Mouse (Mus musculus) CH12.LX (cell line): ENCODE measurements around the gene Cacnb3. TPM values are rescaled to one million over a fixed set of nuclear protein-coding genes. Genes with fewer than 3 reads are reported as not detected.

ENCODE experiments used
- DNase-seq: peaks from one replicate; pipeline ENCODE4 v3.0.0-alpha.2; 2013; ENCODE audit errors: extremely low read depth
- H3K27ac ChIP-seq: 2 replicates; pipeline ENCODE4 v1.5.1; 2012; ENCODE audit warnings: low read depth, mild to moderate bottlenecking, control low read depth, moderate library complexity; ENCODE audit not compliant: insufficient read depth
- H3K27me3 ChIP-seq: replicated peaks from 2 replicates; pipeline ENCODE3; 2012; ENCODE audit warnings: inconsistent platforms
- H3K36me3 ChIP-seq, 2 experiments: replicated peaks in 1 of 2; 2 replicates each; pipeline versions ENCODE3 to v1.6.1; 2012; ENCODE audit warnings: inconsistent platforms in 1 of 2, low read length in 1 of 2, mild to moderate bottlenecking in 1 of 2, mixed read lengths in 1 of 2, moderate library complexity in 1 of 2; ENCODE audit not compliant: control insufficient read depth in 1 of 2, insufficient read depth in 1 of 2
- H3K4me1 ChIP-seq, 2 experiments: 2 replicates each; pipeline ENCODE4 v1.6.1; 2012; ENCODE audit warnings: inconsistent platforms in 1 of 2, moderate library complexity in 1 of 2; ENCODE audit not compliant: insufficient read depth in 2 of 2, control insufficient read depth in 1 of 2
- H3K4me2 ChIP-seq: 2 replicates; pipeline ENCODE4 v1.6.1; 2012; ENCODE audit warnings: low read depth, mild to moderate bottlenecking, control low read depth; ENCODE audit not compliant: poor library complexity, insufficient read depth, severe bottlenecking
- H3K4me3 ChIP-seq, 3 experiments: fragments of 150-350 bp in 1 of 3; sonication (generic) in 1 of 3; replicated peaks in 1 of 3; 2 replicates each; pipeline versions ENCODE3 to v1.5.1; 2011 to 2012; ENCODE audit warnings: low read depth in 2 of 3, low read length in 2 of 3, mild to moderate bottlenecking in 2 of 3, moderate library complexity in 2 of 3, control low read depth in 1 of 3, improper control_type of control experiment in 1 of 3, inconsistent platforms in 1 of 3, mixed read lengths in 1 of 3; ENCODE audit not compliant: poor library complexity in 1 of 3
- H3K79me2 ChIP-seq: replicated peaks from 2 replicates; pipeline ENCODE4 v1.6.1; 2012; ENCODE audit warnings: mild to moderate bottlenecking, moderate library complexity; ENCODE audit not compliant: control insufficient read depth, poor library complexity, insufficient read depth, severe bottlenecking; ENCODE audit errors: extremely low read depth
- H3K9ac ChIP-seq: 2 replicates; pipeline ENCODE4 v1.6.1; 2012; ENCODE audit warnings: low read depth, mild to moderate bottlenecking, control low read depth, moderate library complexity; ENCODE audit not compliant: insufficient read depth
- H3K9me3 ChIP-seq: replicated peaks from 2 replicates; pipeline ENCODE3; 2012; ENCODE audit warnings: low read length, inconsistent platforms, mixed read lengths
- CHD2 ChIP-seq: IDR thresholded peaks from 2 replicates; pipeline ENCODE4 v1.6.1; 2011; ENCODE audit warnings: low read length, improper control_type of control experiment
- E2F4 ChIP-seq: IDR thresholded peaks from 2 replicates; pipeline ENCODE4 v1.6.1; 2011; ENCODE audit warnings: low read depth, low read length, improper control_type of control experiment; ENCODE audit not compliant: insufficient replicate concordance
- ELF1 ChIP-seq: IDR thresholded peaks from 2 replicates; pipeline ENCODE4 v1.6.1; 2014; ENCODE audit warnings: low read depth, mild to moderate bottlenecking, inconsistent platforms, low read length, improper control_type of control experiment
- EP300 ChIP-seq: IDR thresholded peaks from 2 replicates; pipeline ENCODE4 v1.6.1; 2011; ENCODE audit warnings: low read length, improper control_type of control experiment
- GABPA ChIP-seq: IDR thresholded peaks from 2 replicates; pipeline ENCODE4 v1.6.1; 2012; ENCODE audit warnings: low read depth, low read length, improper control_type of control experiment, inconsistent platforms; ENCODE audit not compliant: insufficient replicate concordance
- HCFC1 ChIP-seq: IDR thresholded peaks from 2 replicates; pipeline ENCODE4 v1.6.1; 2012; ENCODE audit warnings: low read depth, mild to moderate bottlenecking, inconsistent platforms, low read length, improper control_type of control experiment
- IRF4 ChIP-seq: IDR thresholded peaks from 2 replicates; pipeline ENCODE4 v1.6.1; 2014; ENCODE audit warnings: low read depth, mild to moderate bottlenecking, inconsistent platforms, low read length, improper control_type of control experiment
- JUN ChIP-seq: IDR thresholded peaks from 2 replicates; pipeline ENCODE4 v1.6.1; 2011; ENCODE audit warnings: low read depth, mild to moderate bottlenecking, low read length, improper control_type of control experiment, moderate library complexity; ENCODE audit not compliant: insufficient read depth
- KAT2A ChIP-seq: IDR thresholded peaks from 2 replicates; pipeline ENCODE4 v1.6.1; 2012; ENCODE audit warnings: low read length, improper control_type of control experiment, inconsistent platforms; ENCODE audit not compliant: insufficient replicate concordance
- MAX ChIP-seq: IDR thresholded peaks from 2 replicates; pipeline ENCODE4 v1.6.1; 2011; ENCODE audit warnings: low read length, improper control_type of control experiment
- MAZ ChIP-seq: IDR thresholded peaks from 2 replicates; pipeline ENCODE4 v1.6.1; 2012; ENCODE audit warnings: low read depth, mild to moderate bottlenecking, inconsistent platforms, low read length, improper control_type of control experiment, moderate library complexity
- MXI1 ChIP-seq: IDR thresholded peaks from 2 replicates; pipeline ENCODE4 v1.6.1; 2011; ENCODE audit warnings: mild to moderate bottlenecking, low read depth, low read length, improper control_type of control experiment
- NRF1 ChIP-seq: IDR thresholded peaks from 2 replicates; pipeline ENCODE4 v1.6.1; 2014; ENCODE audit warnings: low read depth, mild to moderate bottlenecking, inconsistent platforms, low read length, improper control_type of control experiment, moderate library complexity
- SMC3 ChIP-seq: IDR thresholded peaks from 2 replicates; pipeline ENCODE4 v1.6.1; 2011; ENCODE audit warnings: low read depth, low read length, improper control_type of control experiment
- TCF12 ChIP-seq: IDR thresholded peaks from 2 replicates; pipeline ENCODE4 v1.6.1; 2014; ENCODE audit warnings: low read depth, mild to moderate bottlenecking, inconsistent platforms, low read length, improper control_type of control experiment
- UBTF ChIP-seq: IDR thresholded peaks from 2 replicates; pipeline ENCODE4 v1.6.1; 2012; ENCODE audit warnings: low read depth, mild to moderate bottlenecking, inconsistent platforms, low read length, improper control_type of control experiment, moderate library complexity
- ZC3H11A ChIP-seq: IDR thresholded peaks from 2 replicates; pipeline ENCODE4 v1.6.1; 2012; ENCODE audit warnings: low read depth, mild to moderate bottlenecking, inconsistent platforms, low read length, improper control_type of control experiment
- ZKSCAN1 ChIP-seq: IDR thresholded peaks from 2 replicates; pipeline ENCODE4 v1.6.1; 2012; ENCODE audit warnings: low read depth, inconsistent platforms, low read length, improper control_type of control experiment, borderline replicate concordance
- dilution Hi-C: fragments of 300-500 bp; cut with MboI; formaldehyde crosslinking; loops from 2 replicates; pipeline ENCODE4 v1.14.3; 2020; ENCODE audit warnings: low sequenced_read_pairs; ENCODE audit not compliant: extremely low pct_unique_long_range_greater_than_20kb, extremely low pct_ligation_motif_present
- in situ Hi-C: fragments of 300-500 bp; cut with MboI; formaldehyde crosslinking; loops from 3 replicates; pipeline ENCODE4 v1.14.3; 2019; ENCODE audit warnings: low sequenced_read_pairs, low pct_ligation_motif_present, low pct_unique_long_range_greater_than_20kb, mixed read lengths
- polyA plus RNA-seq: library from polyadenylated mRNA; unstranded; fragments of >175 nt; gene quantifications from 2 replicates; pipeline ENCODE4 v1.2.1, GENCODE M21; 2012; ENCODE audit warnings: low read depth; ENCODE audit not compliant: insufficient read length
- total RNA-seq, 2 experiments: library from RNA; depleted of rRNA; stranded (reverse); fragments of 300-350 nt in 1 of 2; fragments of >200 nt in 1 of 2; gene quantifications; 2 replicates each; pipeline ENCODE4 v1.2.3; 2012 to 2014

Gene Cacnb3
- total and polyA plus RNA-seq, 3 experiments, result 2.5 to 7.0 (median 4.3) TPM

- no peaks in the 10 kb centered on the region for H3K79me2 ChIP-seq
- H3K4me3 ChIP-seq, result no peak overlapping the region
- no peaks in the 10 kb centered on the region for H3K27me3 ChIP-seq
- H3K4me1 ChIP-seq, result no peaks in the 10 kb centered on the region
- no peak overlapping the region for H3K27ac ChIP-seq
- in situ Hi-C loops (no loop called here), dilution Hi-C loops (no loop called here)
- no peak for TF ChIP-seq CHD2
- TF ChIP-seq ZC3H11A, result no peak
- TF ChIP-seq MAZ, result no peak
- no peak for TF ChIP-seq TCF12
- TF ChIP-seq E2F4, result no peak
- no peak for TF ChIP-seq GABPA
- TF ChIP-seq NRF1, result no peak
- H3K36me3 ChIP-seq, result peaks cover 82 to 95% of the 10 kb centered on the region in 2 experiments
- no peak overlapping the region for H3K9ac ChIP-seq
- no peaks in the 10 kb centered on the region for H3K9me3 ChIP-seq
- no peak overlapping the region for H3K4me2 ChIP-seq
- DNase-seq, result no peak
Measured at GRCm38 (mm10) chr15:98646737-98647136, 16.1 kb downstream of the Cacnb3 start.

DNA sequence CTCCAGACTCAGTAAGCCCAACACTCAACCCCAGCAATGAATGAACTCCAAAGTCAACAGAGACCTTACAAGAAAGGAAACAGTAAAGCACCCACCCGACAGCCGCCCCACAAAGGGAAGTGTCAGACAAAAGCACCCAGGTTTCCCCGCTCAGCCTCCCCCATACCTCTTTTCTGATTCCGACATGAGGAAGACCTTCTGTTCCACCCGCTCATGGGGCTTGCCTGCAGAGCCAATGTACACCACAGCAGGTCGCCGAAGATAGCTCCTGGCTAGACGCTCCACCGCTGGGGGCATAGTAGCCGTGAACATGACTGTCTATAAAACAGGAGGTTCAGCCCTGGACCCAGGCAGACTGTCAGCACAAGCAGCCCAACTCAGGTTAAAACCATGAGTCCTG is 16.7 kb downstream of the Cacnb3 start:
- no peak overlapping the region for H3K4me2 ChIP-seq
- no peaks in the 10 kb centered on the region for H3K27me3 ChIP-seq
- H3K27ac ChIP-seq, result no peak overlapping the region
- H3K9ac ChIP-seq, result no peak overlapping the region
- no peak overlapping the region for H3K4me3 ChIP-seq
- peaks cover 88 to 95% of the 10 kb centered on the region in 2 experiments for H3K36me3 ChIP-seq
- TF ChIP-seq ELF1 (no peak), HCFC1 (no peak), E2F4 (no peak), EP300 (no peak), KAT2A (no peak), UBTF (no peak), MXI1 (no peak), MAX (no peak), ZKSCAN1 (no peak), JUN (no peak), SMC3 (no peak), MAZ (no peak), IRF4 (no peak)
- in situ Hi-C loops, result no loop called here
- dilution Hi-C loops, result no loop called here
- no peaks in the 10 kb centered on the region for H3K4me1 ChIP-seq
- no peak for DNase-seq
- no peaks in the 10 kb centered on the region for H3K9me3 ChIP-seq
- no peaks in the 10 kb centered on the region for H3K79me2 ChIP-seq
